Mouse (Mus musculus) heart, postnatal 0 days (tissue): ENCODE results near the gene Adgrf5.

Experiments used
- CTCF ChIP-seq: IDR thresholded peaks from 2 replicates; pipeline ENCODE4 v1.5.1; 2016; ENCODE audit warnings: antibody characterized with exemption, control low read depth, low read depth
- EP300 ChIP-seq: IDR thresholded peaks from 2 replicates; pipeline ENCODE4 v1.6.1; 2016; ENCODE audit warnings: antibody characterized with exemption, low read depth

DNA sequence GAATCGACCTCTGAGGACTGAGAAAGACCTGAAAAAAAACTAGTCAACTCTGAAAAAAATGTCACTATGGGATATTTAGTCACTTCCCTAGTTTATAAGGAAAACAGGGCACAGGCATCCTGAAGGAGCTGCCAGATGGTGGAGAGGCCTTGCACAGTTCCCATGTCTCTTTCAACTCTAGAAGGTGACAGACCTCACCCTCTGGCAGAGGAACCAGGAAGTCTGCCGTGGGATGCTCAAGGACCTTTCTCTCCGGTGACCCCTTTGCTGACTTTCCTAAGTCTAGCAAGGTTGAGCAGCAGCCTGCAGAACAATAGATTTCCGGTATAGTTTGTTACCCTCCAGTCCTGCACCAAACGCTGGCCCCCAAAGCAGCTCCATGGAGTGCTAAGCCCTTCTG lies 71.4 kb downstream of the Adgrf5 start:
- TF ChIP-seq CTCF (no peak), EP300 (no peak)
